Mouse (Mus musculus): ENCODE measurements around the gene Usp8. TPM values are rescaled to one million over a fixed set of nuclear protein-coding genes. Genes with fewer than 3 reads are reported as not detected.
A peak's percentile ranks its signal among the peaks of the same experiment; 100 is the strongest.

Usp8 gene
- polyA plus RNA-seq, 1 experiment from 2014 or later: 12.9 TPM

DNA sequence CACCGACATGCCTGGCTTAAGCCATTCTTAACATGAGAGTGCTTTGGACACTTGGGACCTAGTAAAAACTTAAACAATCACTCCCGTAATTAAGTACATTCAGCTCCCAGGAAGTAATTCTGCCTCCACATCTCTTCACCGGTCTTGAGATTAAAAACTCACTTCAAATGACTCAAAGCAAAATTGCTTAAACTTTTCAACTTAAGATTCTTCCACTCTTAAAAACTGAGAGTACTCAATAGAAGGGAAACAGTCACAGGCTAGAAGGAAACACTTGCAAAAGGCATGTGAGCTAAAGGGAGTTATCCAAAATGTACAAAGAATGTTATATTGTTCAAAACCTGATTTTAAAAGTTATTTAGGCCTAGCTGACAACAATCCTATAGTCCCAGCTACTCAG, 15.8 kb upstream of the Usp8 start:
- Histone ChIP-seq H3K36me3 (replicated peaks; ENCODE audit: insufficient read depth, low read length) (no peaks in the 10 kb centered on the region), H3K4me2 (ENCODE audit: low read depth, low read length) (no peak overlapping the region), H3K4me1 (ENCODE audit: insufficient read depth) (no peaks in the 10 kb centered on the region), H3K27ac (ENCODE audit: low read depth) (no peak overlapping the region), H3K9ac (replicated peaks) (no peak overlapping the region), H3K9me3 (ENCODE audit: low read length) (no peaks in the 10 kb centered on the region), H3K4me3 (ENCODE audit: low read depth, low read length) (no peak overlapping the region), H3K27me3 (ENCODE audit: insufficient read depth, low read length) (no peaks in the 10 kb centered on the region)
- no peak for TF ChIP-seq EP300 (IDR thresholded peaks at IDR 0.05; ENCODE audit: low read depth)
- TF ChIP-seq CTCF (IDR thresholded peaks at IDR 0.05; ENCODE audit: low read depth): no peak
- 76% methylated on average over 3 of the region's 3 CpGs for WGBS (ENCODE audit: insufficient replicate concordance)
- ATAC-seq (no peak), DNase-seq (no peak)

- peak overlapping the region; percentile 75 for H3K27ac ChIP-seq (ENCODE audit: low read depth)
- H3K27me3 ChIP-seq (ENCODE audit: insufficient read depth, low read length): no peaks in the 10 kb centered on the region
- H3K9me3 ChIP-seq (ENCODE audit: low read length): no peaks in the 10 kb centered on the region
- 47% methylated on average over 6 of the region's 6 CpGs for WGBS (ENCODE audit: insufficient replicate concordance)
- no peak overlapping the region for H3K9ac ChIP-seq (replicated peaks)
- H3K4me3 ChIP-seq (ENCODE audit: low read depth, low read length): no peak overlapping the region
- DNase-seq (no peak), ATAC-seq (peak; percentile 92)
- no peaks in the 10 kb centered on the region for H3K4me1 ChIP-seq (ENCODE audit: insufficient read depth)
- no peaks in the 10 kb centered on the region for H3K36me3 ChIP-seq (replicated peaks; ENCODE audit: insufficient read depth, low read length)
- 0 out of 2 replicates have a peak overlapping the region, but pooled peaks have one; percentile 13 for H3K4me2 ChIP-seq (ENCODE audit: low read depth, low read length)
- TF ChIP-seq CTCF (IDR thresholded peaks at IDR 0.05; ENCODE audit: low read depth) (no peak), EP300 (IDR thresholded peaks at IDR 0.05; ENCODE audit: low read depth) (peak; percentile 47; the same call in 1 of the 2 replicates)
Observed at GRCm38 (mm10) chr2:126695285-126695684, 11.8 kb upstream of the Usp8 start.

DNA sequence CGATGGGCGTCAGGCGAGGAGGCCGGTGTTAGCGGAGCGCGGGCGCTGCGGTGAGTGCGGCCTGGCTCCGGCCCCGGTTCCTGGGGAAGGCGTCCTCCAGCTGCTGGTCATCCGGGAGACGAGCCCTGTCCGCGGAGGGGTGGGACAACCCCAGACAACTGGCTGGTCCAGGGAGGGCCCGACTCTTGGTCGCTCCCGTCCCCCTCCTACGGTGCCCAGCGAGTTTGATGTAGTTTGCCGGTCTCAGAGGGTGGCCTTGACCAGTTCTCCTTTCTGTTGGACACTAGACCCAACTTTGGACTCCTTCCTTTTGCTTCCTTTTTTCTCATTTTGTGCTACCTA, 281 bp downstream of the Usp8 start:
- peak; percentile 77 for ATAC-seq
- 0% methylated on average over 19 of the region's 23 CpGs for WGBS (ENCODE audit: insufficient replicate concordance)

DNA sequence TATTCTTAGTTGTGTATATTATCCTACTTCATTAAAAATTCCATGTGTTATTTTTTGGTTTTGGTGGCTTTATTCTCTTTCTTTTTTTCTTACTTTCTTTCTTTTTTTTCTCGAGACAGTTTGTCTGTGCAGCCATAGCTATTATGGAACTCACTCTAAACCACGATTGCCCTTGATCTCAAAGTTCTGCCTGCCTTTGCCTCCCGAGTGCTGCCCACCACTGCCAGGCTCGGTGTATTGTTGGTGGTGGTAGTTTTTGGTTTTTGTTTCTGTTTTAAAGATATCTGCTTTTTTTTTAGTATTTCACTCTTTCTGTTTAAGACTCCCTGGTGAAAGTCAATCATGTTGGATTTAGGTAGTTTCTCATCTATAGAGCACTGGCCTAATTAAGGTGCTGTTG, 1.2 kb downstream of the Usp8 start:
- DNase-seq: no peak
- Histone ChIP-seq H3K9ac (replicated peaks) (peak overlapping the region; percentile 97), H3K27ac (ENCODE audit: low read depth) (0 out of 2 replicates have a peak overlapping the region, but pooled peaks have one; percentile 93), H3K4me2 (ENCODE audit: low read depth, low read length) (peak overlapping the region; percentile 78), H3K9me3 (ENCODE audit: low read length) (no peaks in the 10 kb centered on the region), H3K36me3 (replicated peaks; ENCODE audit: insufficient read depth, low read length) (no peaks in the 10 kb centered on the region), H3K4me1 (ENCODE audit: insufficient read depth) (peaks cover 15% of the 10 kb centered on the region), H3K27me3 (ENCODE audit: insufficient read depth, low read length) (no peaks in the 10 kb centered on the region), H3K4me3 (ENCODE audit: low read depth, low read length) (peak overlapping the region; percentile 98)
- ATAC-seq: no peak
- 51% methylated on average over 4 of the region's 4 CpGs for WGBS (ENCODE audit: insufficient replicate concordance)
- no peak for TF ChIP-seq EP300 (IDR thresholded peaks at IDR 0.05; ENCODE audit: low read depth)
- TF ChIP-seq CTCF (IDR thresholded peaks at IDR 0.05; ENCODE audit: low read depth): no peak

More for the DNA sequence above, 281 bp downstream of the Usp8 start:
- H3K4me2 ChIP-seq (ENCODE audit: low read depth, low read length): peak overlapping the region; percentile 78
- H3K36me3 ChIP-seq (replicated peaks; ENCODE audit: insufficient read depth, low read length): no peaks in the 10 kb centered on the region
- peak overlapping the region; percentile 93 for H3K27ac ChIP-seq (ENCODE audit: low read depth)
- no peaks in the 10 kb centered on the region for H3K27me3 ChIP-seq (ENCODE audit: insufficient read depth, low read length)
- peak overlapping the region; percentile 98 for H3K4me3 ChIP-seq (ENCODE audit: low read depth, low read length)
- no peak for DNase-seq
- H3K4me1 ChIP-seq (ENCODE audit: insufficient read depth): peaks cover 12% of the 10 kb centered on the region
- TF ChIP-seq CTCF (IDR thresholded peaks at IDR 0.05; ENCODE audit: low read depth): no peak
- no peak for TF ChIP-seq EP300 (IDR thresholded peaks at IDR 0.05; ENCODE audit: low read depth)
- no peaks in the 10 kb centered on the region for H3K9me3 ChIP-seq (ENCODE audit: low read length)
- peak overlapping the region; percentile 97 for H3K9ac ChIP-seq (replicated peaks)

- 93% methylated on average over 5 of the region's 5 CpGs for WGBS (ENCODE audit: insufficient replicate concordance)
- peaks cover 14% of the 10 kb centered on the region for H3K4me1 ChIP-seq (ENCODE audit: insufficient read depth)
- no peak overlapping the region for H3K9ac ChIP-seq (replicated peaks)
- no peak overlapping the region for H3K27ac ChIP-seq (ENCODE audit: low read depth)
- H3K4me3 ChIP-seq (ENCODE audit: low read depth, low read length): no peak overlapping the region
- no peak for ATAC-seq
- no peak overlapping the region for H3K4me2 ChIP-seq (ENCODE audit: low read depth, low read length)
- H3K9me3 ChIP-seq (ENCODE audit: low read length): no peaks in the 10 kb centered on the region
- no peaks in the 10 kb centered on the region for H3K36me3 ChIP-seq (replicated peaks; ENCODE audit: insufficient read depth, low read length)
- no peak for DNase-seq
- TF ChIP-seq CTCF (IDR thresholded peaks at IDR 0.05; ENCODE audit: low read depth) (no peak), EP300 (IDR thresholded peaks at IDR 0.05; ENCODE audit: low read depth) (no peak)
- H3K27me3 ChIP-seq (ENCODE audit: insufficient read depth, low read length): no peaks in the 10 kb centered on the region
Observed at GRCm38 (mm10) chr2:126712526-126712925, 5.4 kb downstream of the Usp8 start.

DNA sequence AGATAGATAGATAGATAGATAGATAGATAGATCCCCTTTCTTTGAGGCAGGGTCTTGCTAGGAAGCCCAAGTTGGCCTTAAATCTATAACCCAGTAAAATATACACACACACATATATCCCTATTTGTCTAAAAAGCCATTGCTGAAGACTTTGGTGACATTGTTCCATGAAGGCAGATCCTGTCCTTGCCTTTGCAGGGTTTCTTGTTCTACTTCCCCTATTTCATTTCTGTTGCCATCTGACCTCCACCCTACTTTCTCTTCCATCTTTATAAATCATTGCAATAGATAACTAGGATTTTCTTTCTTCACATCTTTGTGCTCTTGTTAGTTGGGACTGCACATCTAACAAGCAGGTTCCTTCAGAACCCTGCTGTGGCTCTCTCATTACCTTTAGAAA, 5.8 kb downstream of the Usp8 start:
- Histone ChIP-seq H3K27ac (ENCODE audit: low read depth) (no peak overlapping the region), H3K36me3 (replicated peaks; ENCODE audit: insufficient read depth, low read length) (no peaks in the 10 kb centered on the region), H3K4me1 (ENCODE audit: insufficient read depth) (peaks cover 14% of the 10 kb centered on the region), H3K9ac (replicated peaks) (no peak overlapping the region), H3K4me2 (ENCODE audit: low read depth, low read length) (no peak overlapping the region), H3K4me3 (ENCODE audit: low read depth, low read length) (no peak overlapping the region), H3K27me3 (ENCODE audit: insufficient read depth, low read length) (no peaks in the 10 kb centered on the region), H3K9me3 (ENCODE audit: low read length) (no peaks in the 10 kb centered on the region)
- TF ChIP-seq CTCF (IDR thresholded peaks at IDR 0.05; ENCODE audit: low read depth): no peak
- TF ChIP-seq EP300 (IDR thresholded peaks at IDR 0.05; ENCODE audit: low read depth): no peak
- ATAC-seq (no peak), DNase-seq (no peak)

DNA sequence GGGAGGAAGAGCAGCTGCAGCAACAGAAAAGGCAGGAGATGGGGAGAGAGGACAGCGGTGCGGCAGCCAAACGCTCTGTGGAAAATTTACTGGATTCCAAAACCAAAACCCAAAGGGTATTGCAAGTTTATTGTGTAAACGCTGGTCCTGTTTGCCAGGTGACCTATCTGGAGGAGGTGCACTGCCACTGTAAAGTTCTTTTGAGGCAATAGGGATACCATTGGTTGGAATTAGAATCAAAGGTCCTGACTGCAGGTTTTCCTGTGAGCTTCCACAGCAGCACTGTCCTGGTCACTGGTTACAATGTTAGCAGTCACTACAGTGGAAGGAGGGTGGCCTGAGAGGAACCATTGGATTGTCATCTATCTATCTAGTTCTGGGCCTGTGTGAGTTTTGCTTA, 22.1 kb downstream of the Usp8 start:
- H3K27me3 ChIP-seq (ENCODE audit: insufficient read depth, low read length): no peaks in the 10 kb centered on the region
- no peak overlapping the region for H3K4me3 ChIP-seq (ENCODE audit: low read depth, low read length)
- ATAC-seq (peak; percentile 50; the same call in 1 of the 2 replicates), DNase-seq (no peak)
- TF ChIP-seq CTCF (IDR thresholded peaks at IDR 0.05; ENCODE audit: low read depth) (no peak), EP300 (IDR thresholded peaks at IDR 0.05; ENCODE audit: low read depth) (no peak)
- no peak overlapping the region for H3K27ac ChIP-seq (ENCODE audit: low read depth)
- no peaks in the 10 kb centered on the region for H3K4me1 ChIP-seq (ENCODE audit: insufficient read depth)
- no peak overlapping the region for H3K4me2 ChIP-seq (ENCODE audit: low read depth, low read length)
- no peaks in the 10 kb centered on the region for H3K9me3 ChIP-seq (ENCODE audit: low read length)
- 75% methylated on average over 4 of the region's 4 CpGs for WGBS (ENCODE audit: insufficient replicate concordance)
- peaks cover 38% of the 10 kb centered on the region for H3K36me3 ChIP-seq (replicated peaks; ENCODE audit: insufficient read depth, low read length)
- H3K9ac ChIP-seq (replicated peaks): no peak overlapping the region
